Mouse (Mus musculus) kidney, embryonic 14.5 days (tissue): ENCODE data around the gene Smoc1. TPM values are rescaled to one million over a fixed set of nuclear protein-coding genes. Genes with fewer than 3 reads are reported as not detected.
A peak's percentile ranks its signal among the peaks of the same experiment; 100 is the strongest.

Experiments used
- ATAC-seq: fragments of 200-750 bp; cut with Nextera tagmentation; 2 replicates; pipeline ENCODE4 v1.8.0; 2017; ENCODE audit warnings: moderate number of reproducible peaks, mild to moderate bottlenecking, moderate TSS enrichment, moderate library complexity; ENCODE audit not compliant: low FRiP score, low TSS enrichment
- H3K27ac ChIP-seq: fragments of 300-500 bp; sonication (generic); 2 replicates; pipeline ENCODE4 v1.5.1; 2014; ENCODE audit warnings: low read depth, mild to moderate bottlenecking, low read length, moderate library complexity, mixed read lengths
- H3K27me3 ChIP-seq: fragments of 300-500 bp; sonication (generic); 2 replicates; pipeline ENCODE4 v1.6.1; 2014; ENCODE audit warnings: mild to moderate bottlenecking, low read length; ENCODE audit not compliant: control insufficient read depth, insufficient read depth
- H3K36me3 ChIP-seq: fragments of 300-500 bp; sonication (generic); 2 replicates; pipeline ENCODE4 v1.6.1; 2014; ENCODE audit warnings: low read length, mixed read lengths; ENCODE audit not compliant: control insufficient read depth, insufficient read depth
- H3K4me1 ChIP-seq: fragments of 300-500 bp; sonication (generic); 2 replicates; pipeline ENCODE4 v1.6.1; 2014; ENCODE audit warnings: low read length, mixed read lengths; ENCODE audit not compliant: control insufficient read depth, insufficient read depth
- H3K4me2 ChIP-seq: fragments of 300-500 bp; sonication (generic); replicated peaks from 2 replicates; pipeline ENCODE4 v1.6.1; 2014; ENCODE audit warnings: low read depth, mild to moderate bottlenecking, low read length
- H3K4me3 ChIP-seq: fragments of 300-500 bp; sonication (generic); 2 replicates; pipeline ENCODE4 v1.5.1; 2014; ENCODE audit warnings: mild to moderate bottlenecking, low read length
- H3K9ac ChIP-seq: fragments of 300-500 bp; sonication (generic); 2 replicates; pipeline ENCODE4 v1.6.1; 2014; ENCODE audit warnings: low read depth, mild to moderate bottlenecking, low read length, moderate library complexity
- H3K9me3 ChIP-seq: fragments of 300-500 bp; sonication (generic); 2 replicates; pipeline ENCODE4 v1.6.1; 2016; ENCODE audit warnings: low read length; ENCODE audit not compliant: control insufficient read depth
- WGBS: fragments of 180-500 bp; shearing (Covaris S2); extraction: QIAGEN DNeasy Blood & Tissue Kit; methylation state at CpG from one replicate; pipeline ENCODE4 v1.1.7; 2014; 5-methylcytosine and 5-hydroxymethylcytosine counted together
- polyA plus RNA-seq: library from polyadenylated mRNA; unstranded; fragments of >200 nt; fragmentation: Nextera tagmentation; extraction: Ambion mirVana; gene quantifications from 2 replicates; pipeline ENCODE4 v1.2.1, GENCODE M21; 2014

Smoc1 gene
- polyA plus RNA-seq, 1 experiment from 2014 or later, result 1.0 TPM

GRCm38 (mm10) chr12:81189636-81190035, 163.0 kb downstream of the Smoc1 start:
- no peak for ATAC-seq
- Histone ChIP-seq H3K4me2 (no peak overlapping the region), H3K4me1 (no peaks in the 10 kb centered on the region), H3K36me3 (no peaks in the 10 kb centered on the region), H3K9me3 (no peaks in the 10 kb centered on the region), H3K27ac (no peak overlapping the region), H3K27me3 (no peaks in the 10 kb centered on the region), H3K4me3 (no peak overlapping the region), H3K9ac (no peak overlapping the region)
- WGBS, result 71% methylated on average over 1 of the region's 1 CpGs

GRCm38 (mm10) chr12:81193968-81194367, 167.4 kb downstream of the Smoc1 start:
- no peak for ATAC-seq
- no peak overlapping the region for H3K9ac ChIP-seq
- H3K4me2 ChIP-seq, result no peak overlapping the region
- H3K9me3 ChIP-seq, result no peaks in the 10 kb centered on the region
- H3K27ac ChIP-seq, result no peak overlapping the region
- H3K4me1 ChIP-seq, result no peaks in the 10 kb centered on the region
- H3K4me3 ChIP-seq, result no peak overlapping the region
- no peaks in the 10 kb centered on the region for H3K27me3 ChIP-seq
- 78% methylated on average over 2 of the region's 2 CpGs for WGBS
- H3K36me3 ChIP-seq, result no peaks in the 10 kb centered on the region

GRCm38 (mm10) chr12:81197468-81198075, 171.0 kb downstream of the Smoc1 start:
- Histone ChIP-seq H3K4me3 (no peak overlapping the region), H3K9ac (no peak overlapping the region), H3K4me2 (no peak overlapping the region), H3K27me3 (no peaks in the 10 kb centered on the region), H3K9me3 (no peaks in the 10 kb centered on the region), H3K27ac (no peak overlapping the region), H3K36me3 (no peaks in the 10 kb centered on the region), H3K4me1 (no peaks in the 10 kb centered on the region)
- 63% methylated on average over 5 of the region's 5 CpGs for WGBS
- no peak for ATAC-seq

- H3K4me2 ChIP-seq, result no peak overlapping the region
These were observed 172.8 kb downstream of the Smoc1 start for GRCm38 (mm10) chr12:81199280-81199955.

GRCm38 (mm10) chr12:81203226-81203625, 176.6 kb downstream of the Smoc1 start:
- H3K4me3 ChIP-seq, result no peak overlapping the region
- no peaks in the 10 kb centered on the region for H3K36me3 ChIP-seq
- no peak overlapping the region for H3K4me2 ChIP-seq
- H3K9me3 ChIP-seq, result no peaks in the 10 kb centered on the region
- ATAC-seq, result no peak
- no peaks in the 10 kb centered on the region for H3K4me1 ChIP-seq
- H3K9ac ChIP-seq, result no peak overlapping the region
- H3K27ac ChIP-seq, result no peak overlapping the region
- H3K27me3 ChIP-seq, result no peaks in the 10 kb centered on the region
- 18% methylated on average over 1 of the region's 1 CpGs for WGBS

More at GRCm38 (mm10) chr12:81199280-81199955, 172.8 kb downstream of the Smoc1 start:
- 0 out of 2 replicates have a peak, but pooled peaks have one; percentile 60 for ATAC-seq
- no peak overlapping the region for H3K9ac ChIP-seq
- 34% methylated on average over 23 of the region's 23 CpGs for WGBS
- no peaks in the 10 kb centered on the region for H3K36me3 ChIP-seq
- H3K27ac ChIP-seq, result no peak overlapping the region
- H3K4me3 ChIP-seq, result no peak overlapping the region
- no peaks in the 10 kb centered on the region for H3K27me3 ChIP-seq
- no peaks in the 10 kb centered on the region for H3K9me3 ChIP-seq
- H3K4me1 ChIP-seq, result no peaks in the 10 kb centered on the region

GRCm38 (mm10) chr12:81205619-81206560, 179.3 kb downstream of the Smoc1 start:
- Histone ChIP-seq H3K4me1 (no peaks in the 10 kb centered on the region), H3K36me3 (no peaks in the 10 kb centered on the region), H3K9me3 (no peaks in the 10 kb centered on the region), H3K27me3 (no peaks in the 10 kb centered on the region), H3K9ac (no peak overlapping the region), H3K4me2 (no peak overlapping the region), H3K4me3 (no peak overlapping the region), H3K27ac (no peak overlapping the region)
- WGBS, result 24% methylated on average over 6 of the region's 6 CpGs
- ATAC-seq, result no peak

GRCm38 (mm10) chr12:81208559-81208958, 182.0 kb downstream of the Smoc1 start:
- Histone ChIP-seq H3K9ac (no peak overlapping the region), H3K4me3 (no peak overlapping the region), H3K27me3 (no peaks in the 10 kb centered on the region), H3K36me3 (no peaks in the 10 kb centered on the region), H3K4me1 (no peaks in the 10 kb centered on the region), H3K9me3 (no peaks in the 10 kb centered on the region), H3K27ac (no peak overlapping the region), H3K4me2 (no peak overlapping the region)
- ATAC-seq, result no peak
- WGBS, result 60% methylated on average over 2 of the region's 2 CpGs

- Histone ChIP-seq H3K4me1 (no peaks in the 10 kb centered on the region), H3K27me3 (no peaks in the 10 kb centered on the region), H3K36me3 (no peaks in the 10 kb centered on the region), H3K4me2 (no peak overlapping the region), H3K4me3 (no peak overlapping the region), H3K9me3 (no peaks in the 10 kb centered on the region), H3K27ac (no peak overlapping the region), H3K9ac (no peak overlapping the region)
- 75% methylated on average over 4 of the region's 4 CpGs for WGBS
- no peak for ATAC-seq
These were observed 192.7 kb downstream of the Smoc1 start for GRCm38 (mm10) chr12:81219339-81219738.
